Mouse (Mus musculus): ENCODE results near the gene Fis1. TPM values are rescaled to one million over a fixed set of nuclear protein-coding genes. Genes with fewer than 3 reads are reported as not detected.
A peak's percentile ranks its signal among the peaks of the same experiment; 100 is the strongest.

Gene Fis1
- polyA plus RNA-seq, 1 experiment from 2014 or later, result 414 TPM

GRCm38 (mm10) chr5:136967592-136967991, 14.5 kb downstream of the Fis1 start:
- WGBS, result 72% methylated on average over 10 of the region's 10 CpGs
- Histone ChIP-seq H3K9me3 (ENCODE audit: control insufficient read depth, low read length) (no peaks in the 10 kb centered on the region), H3K36me3 (ENCODE audit: control insufficient read depth, insufficient read depth, low read length) (peaks cover 29% of the 10 kb centered on the region), H3K27ac (ENCODE audit: low read depth, low read length) (no peak overlapping the region), H3K27me3 (ENCODE audit: control insufficient read depth, insufficient read depth, low read length) (no peaks in the 10 kb centered on the region), H3K4me1 (ENCODE audit: control insufficient read depth, insufficient read depth, low read length) (peaks cover 5% of the 10 kb centered on the region; the same call in 1 of the 2 replicates), H3K9ac (replicated peaks; ENCODE audit: low read depth, low read length) (no peak overlapping the region), H3K4me2 (ENCODE audit: low read depth, low read length) (no peak overlapping the region), H3K4me3 (ENCODE audit: low read depth, low read length) (no peak overlapping the region)
- no peak for ATAC-seq (ENCODE audit: low read depth)

DNA sequence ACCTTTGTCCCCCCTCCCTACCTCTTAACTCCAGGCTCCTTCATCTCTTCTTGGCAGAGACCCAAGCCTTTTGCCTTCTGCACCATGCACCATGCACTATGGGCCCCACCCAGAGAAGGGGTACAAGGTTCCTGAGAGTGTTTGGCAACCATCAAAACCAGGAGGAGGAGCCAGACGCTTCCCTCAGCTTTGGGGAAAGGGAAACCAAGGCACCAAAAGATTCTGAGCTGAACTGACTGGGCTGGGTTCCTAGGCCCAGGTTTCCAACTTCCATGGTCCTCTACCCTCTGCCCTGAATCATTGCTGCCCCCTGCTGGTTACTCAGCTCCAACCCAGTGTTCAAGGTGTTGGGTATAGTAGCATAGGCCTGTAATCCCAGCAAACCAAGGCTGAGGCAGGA, 17.6 kb downstream of the Fis1 start:
- no peaks in the 10 kb centered on the region for H3K4me1 ChIP-seq (ENCODE audit: control insufficient read depth, insufficient read depth, low read length)
- WGBS, result 73% methylated on average over 1 of the region's 1 CpGs
- no peak overlapping the region for H3K4me2 ChIP-seq (ENCODE audit: low read depth, low read length)
- no peak overlapping the region for H3K9ac ChIP-seq (replicated peaks; ENCODE audit: low read depth, low read length)
- no peaks in the 10 kb centered on the region for H3K27me3 ChIP-seq (ENCODE audit: control insufficient read depth, insufficient read depth, low read length)
- H3K27ac ChIP-seq (ENCODE audit: low read depth, low read length), result no peak overlapping the region
- no peak overlapping the region for H3K4me3 ChIP-seq (ENCODE audit: low read depth, low read length)
- H3K36me3 ChIP-seq (ENCODE audit: control insufficient read depth, insufficient read depth, low read length), result peaks cover 7% of the 10 kb centered on the region
- H3K9me3 ChIP-seq (ENCODE audit: control insufficient read depth, low read length), result no peaks in the 10 kb centered on the region
- ATAC-seq (ENCODE audit: low read depth), result no peak

- no peaks in the 10 kb centered on the region for H3K9me3 ChIP-seq (ENCODE audit: control insufficient read depth, low read length)
- H3K36me3 ChIP-seq (ENCODE audit: control insufficient read depth, insufficient read depth, low read length), result no peaks in the 10 kb centered on the region
- WGBS, result 81% methylated on average over 8 of the region's 8 CpGs
- no peaks in the 10 kb centered on the region for H3K4me1 ChIP-seq (ENCODE audit: control insufficient read depth, insufficient read depth, low read length)
- no peak overlapping the region for H3K4me2 ChIP-seq (ENCODE audit: low read depth, low read length)
- no peak for ATAC-seq (ENCODE audit: low read depth)
- no peak overlapping the region for H3K27ac ChIP-seq (ENCODE audit: low read depth, low read length)
- H3K9ac ChIP-seq (replicated peaks; ENCODE audit: low read depth, low read length), result no peak overlapping the region
- H3K27me3 ChIP-seq (ENCODE audit: control insufficient read depth, insufficient read depth, low read length), result no peaks in the 10 kb centered on the region
- no peak overlapping the region for H3K4me3 ChIP-seq (ENCODE audit: low read depth, low read length)
Measured at GRCm38 (mm10) chr5:136973670-136974069, 20.6 kb downstream of the Fis1 start.

GRCm38 (mm10) chr5:136977769-136978168, 24.7 kb downstream of the Fis1 start:
- H3K27ac ChIP-seq (ENCODE audit: low read depth, low read length), result no peak overlapping the region
- H3K9ac ChIP-seq (replicated peaks; ENCODE audit: low read depth, low read length), result no peak overlapping the region
- H3K4me1 ChIP-seq (ENCODE audit: control insufficient read depth, insufficient read depth, low read length), result no peaks in the 10 kb centered on the region
- no peaks in the 10 kb centered on the region for H3K9me3 ChIP-seq (ENCODE audit: control insufficient read depth, low read length)
- ATAC-seq (ENCODE audit: low read depth), result no peak
- H3K4me2 ChIP-seq (ENCODE audit: low read depth, low read length), result no peak overlapping the region
- peaks cover 11% of the 10 kb centered on the region for H3K36me3 ChIP-seq (ENCODE audit: control insufficient read depth, insufficient read depth, low read length)
- WGBS, result 81% methylated on average over 4 of the region's 4 CpGs
- H3K4me3 ChIP-seq (ENCODE audit: low read depth, low read length), result no peak overlapping the region
- no peaks in the 10 kb centered on the region for H3K27me3 ChIP-seq (ENCODE audit: control insufficient read depth, insufficient read depth, low read length)

- no peaks in the 10 kb centered on the region for H3K4me1 ChIP-seq (ENCODE audit: control insufficient read depth, insufficient read depth, low read length)
- peaks cover 11% of the 10 kb centered on the region for H3K36me3 ChIP-seq (ENCODE audit: control insufficient read depth, insufficient read depth, low read length)
- no peak overlapping the region for H3K9ac ChIP-seq (replicated peaks; ENCODE audit: low read depth, low read length)
- no peak overlapping the region for H3K4me2 ChIP-seq (ENCODE audit: low read depth, low read length)
- no peaks in the 10 kb centered on the region for H3K9me3 ChIP-seq (ENCODE audit: control insufficient read depth, low read length)
- no peaks in the 10 kb centered on the region for H3K27me3 ChIP-seq (ENCODE audit: control insufficient read depth, insufficient read depth, low read length)
- no peak for ATAC-seq (ENCODE audit: low read depth)
- H3K27ac ChIP-seq (ENCODE audit: low read depth, low read length), result no peak overlapping the region
- WGBS, result 79% methylated on average over 2 of the region's 2 CpGs
- no peak overlapping the region for H3K4me3 ChIP-seq (ENCODE audit: low read depth, low read length)
Measured at GRCm38 (mm10) chr5:136979762-136980161, 26.7 kb downstream of the Fis1 start.

- Histone ChIP-seq H3K27ac (ENCODE audit: low read depth, low read length) (no peak overlapping the region), H3K36me3 (ENCODE audit: control insufficient read depth, insufficient read depth, low read length) (peaks cover 11% of the 10 kb centered on the region), H3K4me1 (ENCODE audit: control insufficient read depth, insufficient read depth, low read length) (peaks cover 4% of the 10 kb centered on the region; the same call in 1 of the 2 replicates), H3K27me3 (ENCODE audit: control insufficient read depth, insufficient read depth, low read length) (no peaks in the 10 kb centered on the region), H3K9me3 (ENCODE audit: control insufficient read depth, low read length) (no peaks in the 10 kb centered on the region), H3K9ac (replicated peaks; ENCODE audit: low read depth, low read length) (no peak overlapping the region), H3K4me2 (ENCODE audit: low read depth, low read length) (no peak overlapping the region), H3K4me3 (ENCODE audit: low read depth, low read length) (no peak overlapping the region)
- WGBS, result 91% methylated on average over 8 of the region's 8 CpGs
- ATAC-seq (ENCODE audit: low read depth), result no peak
Measured at GRCm38 (mm10) chr5:136980974-136981373, 27.9 kb downstream of the Fis1 start.

GRCm38 (mm10) chr5:136982338-136982930, 29.4 kb downstream of the Fis1 start:
- no peak overlapping the region for H3K27ac ChIP-seq (ENCODE audit: low read depth, low read length)
- H3K9me3 ChIP-seq (ENCODE audit: control insufficient read depth, low read length), result no peaks in the 10 kb centered on the region
- no peak overlapping the region for H3K4me3 ChIP-seq (ENCODE audit: low read depth, low read length)
- H3K36me3 ChIP-seq (ENCODE audit: control insufficient read depth, insufficient read depth, low read length), result peaks cover 11% of the 10 kb centered on the region
- no peaks in the 10 kb centered on the region for H3K27me3 ChIP-seq (ENCODE audit: control insufficient read depth, insufficient read depth, low read length)
- no peak overlapping the region for H3K4me2 ChIP-seq (ENCODE audit: low read depth, low read length)
- H3K4me1 ChIP-seq (ENCODE audit: control insufficient read depth, insufficient read depth, low read length), result peaks cover 7% of the 10 kb centered on the region; the same call in 1 of the 2 replicates
- no peak for ATAC-seq (ENCODE audit: low read depth)
- no peak overlapping the region for H3K9ac ChIP-seq (replicated peaks; ENCODE audit: low read depth, low read length)
- WGBS, result 52% methylated on average over 15 of the region's 16 CpGs

- peaks cover 14% of the 10 kb centered on the region for H3K36me3 ChIP-seq (ENCODE audit: control insufficient read depth, insufficient read depth, low read length)
- H3K4me3 ChIP-seq (ENCODE audit: low read depth, low read length), result no peak overlapping the region
- H3K9ac ChIP-seq (replicated peaks; ENCODE audit: low read depth, low read length), result no peak overlapping the region
- WGBS, result 59% methylated on average over 14 of the region's 14 CpGs
- no peak for ATAC-seq (ENCODE audit: low read depth)
- H3K27ac ChIP-seq (ENCODE audit: low read depth, low read length), result no peak overlapping the region
- no peak overlapping the region for H3K4me2 ChIP-seq (ENCODE audit: low read depth, low read length)
- no peaks in the 10 kb centered on the region for H3K27me3 ChIP-seq (ENCODE audit: control insufficient read depth, insufficient read depth, low read length)
- H3K9me3 ChIP-seq (ENCODE audit: control insufficient read depth, low read length), result no peaks in the 10 kb centered on the region
- peaks cover 10% of the 10 kb centered on the region for H3K4me1 ChIP-seq (ENCODE audit: control insufficient read depth, insufficient read depth, low read length)
Measured at GRCm38 (mm10) chr5:136984828-136985227, 31.8 kb downstream of the Fis1 start.

GRCm38 (mm10) chr5:136986695-136987137, 33.6 kb downstream of the Fis1 start, which contains the start of gene Plod3:
Plod3 (plus strand) TSS chr5:136987019.
- H3K9ac ChIP-seq (replicated peaks; ENCODE audit: low read depth, low read length), result peak within 1 kb of the TSS; percentile 99
- peaks cover 10% of the 10 kb centered on the region for H3K4me1 ChIP-seq (ENCODE audit: control insufficient read depth, insufficient read depth, low read length)
- H3K4me2 ChIP-seq (ENCODE audit: low read depth, low read length), result peak within 1 kb of the TSS; percentile 62
- ATAC-seq (ENCODE audit: low read depth), result peak; percentile 91
- H3K27ac ChIP-seq (ENCODE audit: low read depth, low read length), result peak within 1 kb of the TSS; percentile 94
- H3K36me3 ChIP-seq (ENCODE audit: control insufficient read depth, insufficient read depth, low read length), result peaks cover 27% of the 10 kb centered on the region
- peak within 1 kb of the TSS; percentile 87 for H3K4me3 ChIP-seq (ENCODE audit: low read depth, low read length)
- 0% methylated on average over 26 of the region's 26 CpGs for WGBS
- H3K27me3 ChIP-seq (ENCODE audit: control insufficient read depth, insufficient read depth, low read length), result no peaks in the 10 kb centered on the region
- H3K9me3 ChIP-seq (ENCODE audit: control insufficient read depth, low read length), result no peaks in the 10 kb centered on the region

All from neural tube, embryonic 14.5 days (tissue).